Mouse (Mus musculus) thymus, postnatal 4 days (tissue): ENCODE results near the gene Bax.

Experiments used
- DNase-seq: peaks from one replicate; pipeline ENCODE4 v3.0.0; 2021

Gene Bax

DNA sequence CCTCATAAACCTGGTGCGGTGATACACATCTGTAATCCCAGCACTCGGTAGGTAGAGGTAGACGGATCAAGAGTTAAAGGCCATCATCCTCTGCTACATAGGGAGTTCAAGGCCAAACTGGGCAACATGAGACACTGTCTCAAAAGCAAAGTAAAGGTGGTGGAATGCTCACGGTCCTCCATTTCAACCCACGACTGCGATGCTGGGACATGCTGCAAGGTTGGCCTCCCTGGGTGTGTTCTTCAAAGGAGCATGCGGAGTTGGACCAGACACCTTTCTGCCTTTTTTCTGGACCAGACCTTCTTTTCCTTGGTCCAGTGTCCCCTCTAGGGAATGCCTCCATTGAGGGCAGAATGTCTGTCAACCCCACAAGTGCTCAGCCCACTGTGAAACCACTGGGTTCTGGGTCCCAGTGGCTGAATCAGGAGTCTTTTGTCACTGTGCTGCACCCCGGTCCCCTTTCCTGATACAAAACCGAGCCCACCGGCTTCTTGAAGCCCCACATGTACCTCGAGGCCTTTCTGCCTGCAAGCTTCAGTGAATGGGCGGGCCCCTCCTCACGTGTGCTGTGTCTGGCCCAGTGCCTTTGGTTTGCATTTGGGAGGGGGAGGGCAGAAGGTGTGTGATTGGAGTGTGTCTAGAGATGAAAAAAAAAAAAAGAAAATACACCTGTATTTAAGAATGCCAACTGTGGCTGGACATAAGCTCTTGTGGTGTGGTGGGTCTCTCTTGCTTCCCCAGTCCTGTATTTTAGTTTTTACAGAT, 10.6 kb downstream of the Bax start:
- no peak for DNase-seq

DNA sequence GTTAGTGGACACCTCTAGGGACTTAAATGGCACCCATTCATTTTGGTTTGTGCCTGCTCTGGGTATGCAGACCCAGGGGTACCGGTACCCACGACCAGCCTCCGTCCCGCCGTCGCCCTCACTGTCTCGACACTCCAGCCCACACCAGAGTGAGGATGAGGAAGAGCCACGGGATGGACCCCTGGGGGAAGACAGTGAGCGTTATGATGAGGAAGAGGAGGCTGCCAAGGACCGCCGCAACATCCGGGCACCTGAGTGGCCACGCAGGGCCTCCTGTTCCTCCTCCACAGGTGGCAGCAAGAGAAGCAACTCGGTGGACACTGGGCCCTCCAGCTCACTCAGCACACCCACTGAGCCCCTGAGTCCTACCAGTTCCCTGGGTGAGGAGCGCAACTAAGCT, 11.7 kb downstream of the Bax start:
- DNase-seq, result no peak

DNA sequence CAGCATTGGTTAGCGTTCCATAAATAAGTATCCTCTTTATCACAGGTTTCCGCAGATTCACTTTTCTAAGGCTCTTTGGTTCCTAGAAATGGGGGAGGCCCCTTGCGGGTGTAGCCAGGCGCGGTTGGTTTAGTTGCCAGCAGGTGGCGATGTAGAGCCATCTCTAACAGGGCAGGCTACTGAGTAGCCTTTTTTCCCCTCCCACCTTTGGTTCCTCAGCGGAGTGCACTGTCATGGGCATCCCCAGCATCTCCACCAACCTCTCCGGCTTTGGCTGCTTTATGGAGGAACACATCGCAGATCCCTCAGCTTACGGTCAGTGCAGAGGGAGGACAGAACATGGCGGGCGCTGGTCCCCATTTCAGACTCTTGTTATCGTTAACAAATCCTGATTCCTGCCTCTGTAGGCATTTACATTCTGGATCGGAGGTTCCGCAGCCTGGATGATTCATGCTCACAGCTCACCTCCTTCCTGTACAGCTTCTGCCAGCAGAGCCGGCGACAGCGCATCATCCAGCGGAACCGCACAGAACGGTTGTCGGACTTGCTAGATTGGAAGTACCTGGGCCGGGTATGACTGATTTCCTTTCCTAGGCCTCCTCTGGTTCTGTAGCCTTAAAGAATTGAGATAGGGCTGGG, 15.2 kb downstream of the Bax start:
- DNase-seq, result peak; percentile 93

DNA sequence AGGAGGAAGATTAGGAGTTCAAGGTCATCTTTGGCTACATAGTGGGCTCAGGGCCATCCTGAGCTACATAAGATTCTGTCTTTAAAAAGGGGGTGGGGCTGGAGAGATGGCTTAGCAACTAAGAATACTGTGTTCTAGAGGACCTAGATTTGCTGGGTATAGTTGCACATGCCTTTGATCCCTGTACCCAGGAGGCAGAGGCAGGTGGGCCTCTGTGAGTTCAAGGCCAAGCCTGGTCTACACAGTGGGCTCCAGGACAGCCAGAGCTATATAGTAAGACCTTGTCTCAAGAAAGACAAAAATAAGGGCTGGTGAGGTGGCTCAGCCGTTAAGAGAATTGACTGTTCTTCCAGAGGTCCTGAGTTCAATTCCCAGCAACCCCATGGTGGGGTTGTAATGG, 16.7 kb downstream of the Bax start:
- no peak for DNase-seq

DNA sequence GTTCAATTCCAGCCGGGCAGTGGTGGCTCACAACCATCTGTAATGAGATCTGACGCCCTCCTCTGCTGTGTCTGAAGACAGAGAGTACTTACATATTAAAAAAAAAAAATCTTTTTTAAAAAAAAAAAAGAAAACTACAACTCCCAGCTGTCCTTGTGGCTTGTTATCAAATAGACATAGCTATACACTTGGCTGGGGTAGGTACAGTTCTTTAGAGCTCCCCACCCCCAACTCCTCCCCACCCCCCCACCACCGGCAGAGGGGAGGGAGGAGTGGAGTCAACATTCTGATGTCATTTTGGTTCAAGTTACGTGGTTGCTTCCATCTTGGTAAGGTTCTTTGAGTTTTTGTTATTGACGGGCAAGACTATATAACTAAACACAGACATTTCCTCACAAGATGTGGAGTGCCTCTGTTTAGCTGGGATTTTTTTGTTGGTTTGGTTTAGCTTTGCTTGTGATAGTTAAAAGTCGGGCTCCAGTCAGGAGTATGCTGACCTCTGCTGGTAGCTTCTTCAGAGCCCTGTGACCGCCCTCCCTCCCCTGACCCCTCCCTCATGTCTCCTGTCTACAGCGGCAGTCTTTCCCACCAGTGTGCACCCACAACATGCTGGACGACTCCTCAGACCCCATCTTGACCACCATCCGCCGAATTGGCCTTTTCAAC, 19.2 kb downstream of the Bax start:
- DNase-seq, result peak; percentile 40

DNA sequence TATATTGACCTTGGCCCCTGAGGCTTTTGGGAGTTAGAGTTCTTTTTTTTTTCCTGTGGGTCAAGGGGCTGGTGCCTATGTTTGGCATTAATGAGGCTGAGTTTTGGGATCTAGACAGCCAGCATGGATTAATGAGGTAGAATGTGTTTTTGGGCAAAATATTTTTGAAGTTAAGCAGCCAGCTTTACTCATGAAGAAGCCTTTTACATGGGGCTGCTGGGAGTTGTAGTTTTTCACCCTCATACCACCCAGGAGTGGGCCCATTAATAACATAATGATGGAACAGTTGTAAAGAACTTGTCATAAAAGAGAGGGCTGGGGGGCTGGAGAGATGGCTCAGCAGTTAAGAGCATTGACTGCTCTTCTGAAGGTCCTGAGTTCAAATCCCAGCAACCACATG, 20.1 kb downstream of the Bax start:
- DNase-seq, result no peak

DNA sequence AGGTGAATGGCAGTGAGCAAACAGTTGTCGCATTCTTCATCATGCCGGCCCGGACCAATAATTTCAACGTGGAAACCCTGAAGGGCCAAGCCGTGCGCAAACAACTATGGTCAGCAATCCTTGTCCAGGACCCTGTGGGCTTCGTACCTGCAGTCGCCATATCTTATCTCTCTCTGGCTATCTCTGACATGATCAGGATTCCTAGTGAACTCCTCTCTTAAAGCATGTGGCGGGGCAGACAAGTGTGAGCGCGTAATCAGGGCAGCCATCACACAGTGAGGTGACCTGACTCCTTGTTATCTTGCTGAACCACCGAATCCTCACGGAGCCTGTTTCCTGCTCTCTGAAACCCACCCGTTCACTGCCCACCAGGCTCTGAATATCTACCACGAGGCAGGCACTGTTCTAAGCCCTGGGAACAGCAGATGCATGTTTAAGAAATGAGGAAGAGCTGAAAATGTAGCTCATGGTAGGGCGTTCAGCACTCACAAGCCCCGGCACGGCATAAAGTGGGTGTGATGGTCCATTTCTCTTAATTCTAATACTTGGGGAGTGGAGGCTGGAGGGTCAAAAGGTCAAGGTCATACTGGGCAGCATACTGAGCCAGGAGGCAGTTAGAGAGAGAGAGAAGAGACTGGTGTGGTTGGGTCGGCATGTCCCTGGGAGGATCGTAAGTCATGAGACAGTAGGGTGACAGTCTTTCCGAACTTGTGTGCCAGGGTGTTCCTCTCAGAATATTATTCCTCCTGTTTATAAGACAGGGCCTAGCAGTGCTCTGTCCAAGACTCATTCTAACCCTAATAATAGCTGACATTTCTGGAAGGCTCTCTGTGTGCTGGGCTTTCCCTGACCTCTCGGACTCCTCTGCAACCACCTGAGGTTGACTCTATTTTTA, 22.9 kb downstream of the Bax start:
- no peak for DNase-seq

DNA sequence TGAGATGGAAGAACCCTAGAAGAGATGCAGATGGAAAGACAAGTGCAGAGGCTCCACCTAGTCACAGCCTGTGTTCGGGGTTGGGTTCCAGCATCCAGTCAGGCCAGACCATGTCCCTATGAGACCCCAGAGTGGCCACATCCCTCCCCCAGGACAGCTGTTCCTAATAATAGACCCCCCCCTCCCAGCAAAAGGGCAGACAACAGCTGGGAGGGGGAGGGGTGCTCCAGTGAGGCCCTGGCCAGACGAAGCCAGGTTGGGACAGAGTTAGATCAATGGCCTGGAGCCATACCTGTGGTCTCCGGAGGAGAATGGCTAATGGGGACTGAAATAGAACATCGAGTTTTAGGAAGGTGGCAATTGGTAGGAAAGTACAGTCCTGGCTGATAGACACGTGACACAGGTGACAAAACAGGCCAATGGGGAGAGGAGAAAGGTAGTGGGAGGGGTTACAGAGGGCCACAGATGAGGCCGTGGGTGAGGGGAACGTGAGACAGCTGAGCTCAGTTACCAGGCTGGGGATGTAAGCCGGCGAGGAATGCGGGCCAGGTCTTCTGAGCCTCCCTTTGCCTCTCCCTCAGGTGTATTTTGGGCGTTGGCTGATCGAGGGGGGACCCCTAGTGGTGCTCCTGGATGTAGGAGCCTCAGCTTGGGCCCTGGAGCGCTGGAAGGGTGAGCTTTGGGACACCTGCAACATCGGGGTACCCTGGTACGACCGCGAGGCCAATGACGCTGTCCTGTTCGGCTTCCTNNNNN, 29.0 kb downstream of the Bax start, which contains the start of gene Ruvbl2:
Gene Ruvbl2, minus strand, starts transcription at position 576 of the 756 bp plus-strand sequence.
- DNase-seq, result peak; percentile 55

DNA sequence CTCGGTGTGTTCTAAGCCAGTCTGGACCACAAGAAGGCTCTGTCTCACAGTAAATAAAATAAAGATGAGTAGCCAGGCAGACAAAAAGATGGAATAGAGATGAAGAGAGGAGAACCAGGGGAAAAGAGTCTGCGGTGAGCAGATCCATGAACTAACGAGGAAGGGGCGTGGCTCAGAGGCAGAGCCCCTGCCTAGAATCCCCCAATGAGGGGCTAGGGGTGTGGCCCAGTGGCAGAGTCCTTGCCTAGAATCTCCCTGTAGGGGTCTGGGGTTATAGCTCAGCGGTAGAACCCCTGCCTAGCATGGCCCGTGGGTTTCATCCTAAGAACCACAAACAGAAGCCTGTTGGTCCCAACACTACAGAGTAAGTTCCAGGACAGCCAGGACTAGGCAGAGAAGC, 29.7 kb downstream of the Bax start:
- no peak for DNase-seq

DNA sequence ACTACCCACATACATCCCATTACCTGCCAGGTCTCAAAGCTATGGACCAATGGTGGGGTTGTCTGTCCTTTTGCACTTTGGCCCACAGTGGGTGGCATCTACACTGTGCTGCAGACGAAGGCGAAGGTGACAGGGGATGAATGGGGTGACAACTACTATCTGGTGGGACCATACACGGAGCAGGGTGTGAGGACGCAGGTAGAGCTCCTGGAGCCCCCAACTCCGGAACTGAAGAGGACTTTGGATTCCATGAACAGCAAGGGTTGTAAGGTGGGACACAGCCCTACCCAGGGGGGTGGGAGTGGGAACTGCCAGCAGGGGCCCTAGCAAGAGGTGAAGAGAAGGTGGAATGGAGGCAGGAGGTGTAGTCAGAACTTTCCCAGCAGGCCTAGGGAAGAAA, 30.3 kb downstream of the Bax start:
- DNase-seq, result no peak

DNA sequence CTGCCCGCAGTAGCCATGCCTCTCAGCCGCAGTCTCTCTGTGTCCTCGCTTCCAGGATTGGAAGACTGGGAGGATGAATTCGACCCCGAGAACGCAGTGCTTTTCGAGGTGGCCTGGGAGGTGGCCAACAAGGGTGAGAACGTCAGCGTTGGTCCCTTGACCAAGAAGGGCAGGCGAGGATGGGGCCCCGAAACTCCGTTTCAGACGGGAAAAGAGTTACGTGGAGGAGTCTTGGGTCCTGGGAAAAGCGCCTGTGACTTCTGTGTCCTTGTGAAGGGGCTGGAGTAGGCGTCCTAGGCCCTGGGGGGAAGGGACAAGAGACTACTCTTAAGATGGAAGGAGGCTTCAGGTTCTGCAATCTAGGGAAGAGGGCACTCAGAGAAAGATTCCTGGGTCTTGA, 31.7 kb downstream of the Bax start:
- no peak for DNase-seq

DNA sequence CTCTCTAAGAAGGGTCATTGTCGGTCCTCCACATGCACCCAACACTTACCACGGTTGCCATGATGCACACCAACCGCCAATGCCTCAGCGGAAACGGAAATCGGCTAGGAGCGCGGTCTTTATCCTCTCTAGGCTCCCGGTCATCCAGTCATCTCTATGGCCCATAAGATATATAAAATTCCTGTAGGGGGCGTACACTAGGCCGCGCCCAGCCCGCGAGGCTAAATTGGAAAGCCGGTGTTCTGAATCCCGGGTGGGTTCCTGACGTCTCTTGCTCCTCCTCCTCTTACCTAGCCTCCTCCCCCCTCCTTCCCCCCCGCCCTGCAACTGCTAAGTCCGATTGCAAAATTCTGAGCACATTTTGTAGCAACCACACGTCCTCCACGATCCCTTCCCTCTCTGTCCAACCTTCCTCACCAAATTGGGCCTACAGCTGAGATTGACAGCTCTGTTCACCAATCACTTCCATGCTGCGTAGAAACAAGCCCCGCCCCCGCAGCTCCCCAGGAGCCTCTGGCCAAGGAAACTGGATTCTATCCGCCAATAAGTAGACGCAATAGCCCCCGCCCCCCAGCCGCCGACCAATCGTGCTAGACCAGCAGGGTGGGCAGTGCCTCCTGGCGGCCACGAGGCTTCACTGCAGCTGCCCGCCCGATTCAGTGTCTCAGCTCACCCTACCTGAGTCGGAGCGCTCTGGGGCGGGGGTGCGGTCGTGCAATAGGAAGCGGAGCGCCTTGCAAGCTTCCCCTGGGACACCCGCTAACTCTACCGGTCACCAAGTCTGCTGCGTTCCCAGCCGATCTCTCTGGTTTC, 32.3 kb downstream of the Bax start, which contains the start of gene Gys1:
Gene Gys1, plus strand, starts transcription at position 642 of the 813 bp plus-strand sequence.
- DNase-seq, result peak; percentile 100

DNA sequence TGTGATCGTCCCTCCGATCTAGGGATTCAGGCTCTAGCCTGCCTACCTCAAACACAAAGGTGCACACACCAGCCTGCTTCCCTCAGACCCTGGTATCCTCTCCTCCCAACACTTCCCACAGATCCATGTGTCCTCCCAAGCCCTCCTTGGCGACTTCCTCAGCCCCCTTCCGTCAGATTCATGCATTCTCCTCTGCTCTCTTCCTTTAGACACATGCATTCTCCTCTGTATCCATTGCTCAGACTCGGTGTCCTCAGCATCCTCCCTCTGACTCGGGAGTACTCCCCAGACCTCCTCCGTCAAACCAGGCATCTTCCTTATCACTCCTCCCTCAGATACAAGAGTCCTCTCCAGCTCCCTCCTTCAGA, 32.9 kb downstream of the Bax start:
- no peak for DNase-seq

DNA sequence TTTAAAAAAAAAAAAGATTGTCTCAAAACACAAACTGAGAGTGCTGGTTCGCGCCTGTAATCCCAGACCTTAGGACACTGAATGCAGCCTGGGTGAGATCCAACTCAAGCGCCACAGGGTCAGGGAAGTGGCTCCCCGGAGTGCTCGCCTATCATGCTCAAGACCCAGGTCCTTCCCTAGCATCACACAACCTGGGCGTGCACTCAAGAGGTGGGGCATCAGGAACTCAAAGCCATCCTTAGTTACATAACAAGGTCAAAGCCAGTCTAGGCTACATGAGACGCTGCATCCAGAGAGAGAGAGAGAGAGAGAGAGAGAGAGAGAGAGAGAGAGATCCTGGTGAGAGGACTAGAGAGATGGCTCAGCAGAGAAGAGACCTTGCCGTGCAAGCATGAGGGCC, 40.1 kb downstream of the Bax start:
- no peak for DNase-seq

DNA sequence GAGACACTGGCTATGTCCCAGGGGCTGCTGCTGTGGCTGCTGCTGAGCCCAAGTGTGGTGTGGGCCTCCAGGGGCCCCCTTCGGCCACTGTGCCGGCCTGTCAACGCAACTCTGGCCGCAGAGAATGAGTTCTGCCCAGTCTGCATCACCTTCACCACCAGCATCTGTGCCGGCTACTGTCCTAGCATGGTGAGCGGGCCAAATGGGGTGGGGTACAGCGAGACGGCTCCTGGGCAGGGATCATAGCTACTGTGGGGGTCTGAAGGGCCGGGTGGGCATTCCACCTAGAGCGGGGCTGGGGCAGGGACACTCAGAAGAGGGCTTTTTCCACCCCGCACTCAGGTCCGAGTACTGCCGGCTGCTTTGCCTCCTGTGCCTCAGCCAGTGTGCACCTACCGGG, 45.5 kb downstream of the Bax start:
- no peak for DNase-seq

DNA sequence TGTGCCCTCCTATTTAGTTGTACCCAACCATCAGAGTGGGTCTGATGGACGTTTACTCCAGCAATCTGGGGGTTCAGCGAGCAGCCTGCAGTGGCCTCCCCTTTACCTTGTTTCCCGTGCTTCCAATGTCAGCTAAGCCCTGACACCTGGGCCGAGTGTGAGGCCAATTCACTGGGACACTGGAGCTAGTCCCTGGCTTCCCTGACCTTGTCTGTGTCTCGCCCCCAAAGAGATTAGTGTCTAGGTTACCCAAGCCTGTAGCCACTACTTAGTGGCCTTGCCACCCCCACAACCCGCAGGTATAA, 46.1 kb downstream of the Bax start, which contains the start of gene Lhb:
Gene Lhb, plus strand, starts transcription at position 206 of the 305 bp plus-strand sequence.
- no peak for DNase-seq

DNA sequence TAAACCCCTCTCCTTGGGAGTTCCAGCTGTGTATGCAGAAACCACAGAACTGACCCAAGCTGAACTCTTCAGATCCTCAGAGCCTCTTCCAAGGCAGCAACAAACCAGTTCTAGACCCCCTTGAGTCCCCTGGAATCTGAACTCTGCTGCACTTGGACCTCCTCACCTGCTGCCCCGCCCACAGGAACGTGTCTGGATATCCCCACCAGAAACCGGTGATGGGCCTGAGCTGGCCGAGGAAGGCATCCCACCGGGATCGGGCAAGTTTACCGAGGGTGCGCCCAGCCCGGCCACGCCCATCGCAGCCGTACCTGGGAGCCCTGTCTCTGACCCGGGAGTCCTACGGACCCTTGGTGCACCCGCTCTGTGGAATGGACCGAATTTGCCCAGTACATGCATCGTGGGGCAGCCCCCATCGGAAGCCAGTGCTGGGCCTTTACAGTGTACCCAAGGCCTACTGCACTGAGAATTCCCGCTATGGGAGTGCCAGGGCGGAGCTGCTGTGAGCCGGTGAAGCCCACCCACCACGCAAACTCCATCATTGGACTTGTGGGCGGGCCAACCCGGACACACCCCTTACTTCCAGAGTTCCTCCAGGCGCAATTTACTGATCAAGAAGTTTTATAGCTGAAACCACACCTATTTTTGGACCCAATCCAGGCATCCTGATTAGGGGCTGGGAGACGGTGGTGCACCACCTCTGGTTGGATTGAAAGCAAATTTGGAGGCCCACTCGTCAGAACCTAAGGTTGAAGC, 46.7 kb downstream of the Bax start:
- no peak for DNase-seq

DNA sequence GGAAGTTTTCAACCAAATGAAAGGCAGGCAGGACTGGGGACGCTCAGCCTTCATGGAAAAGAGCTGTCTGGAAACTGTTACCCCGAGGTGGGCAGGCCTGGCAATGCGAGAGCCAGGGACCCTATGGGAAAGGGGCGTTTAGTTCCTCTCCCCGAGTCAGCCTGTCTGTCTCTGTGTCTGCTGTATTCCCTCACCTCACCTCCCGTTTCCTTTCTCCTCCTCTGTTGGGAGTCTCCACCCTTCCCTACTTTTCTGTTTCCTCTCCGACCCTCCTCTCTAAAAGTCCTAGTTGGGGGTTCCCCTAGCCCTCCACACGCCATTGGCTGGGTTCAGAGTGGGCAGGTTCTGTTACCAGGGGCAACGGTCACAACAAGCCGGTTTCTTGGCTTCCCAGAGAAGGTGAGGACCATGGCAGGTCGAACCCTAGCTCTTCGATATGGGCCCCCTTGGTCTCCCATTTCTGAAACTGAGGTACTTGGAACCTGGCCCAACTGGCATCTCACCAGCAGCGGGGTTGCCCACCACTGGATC, 48.7 kb downstream of the Bax start:
- DNase-seq, result no peak

DNA sequence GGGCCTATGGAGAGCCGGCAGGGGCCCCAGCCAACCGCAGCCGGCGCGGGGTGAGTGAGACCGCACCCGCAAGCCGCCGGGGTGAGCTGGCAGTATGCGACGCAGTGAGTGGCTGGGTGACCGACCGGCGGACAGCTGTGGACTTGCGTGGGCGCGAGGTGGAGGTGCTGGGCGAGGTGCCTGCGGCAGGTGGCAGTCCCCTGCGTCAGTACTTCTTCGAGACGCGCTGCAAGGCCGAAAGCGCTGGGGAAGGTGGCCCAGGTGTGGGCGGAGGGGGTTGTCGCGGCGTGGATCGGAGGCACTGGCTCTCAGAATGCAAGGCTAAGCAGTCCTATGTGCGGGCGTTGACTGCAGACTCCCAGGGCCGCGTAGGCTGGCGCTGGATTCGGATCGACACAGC, 51.1 kb downstream of the Bax start:
- peak; percentile 42 for DNase-seq

DNA sequence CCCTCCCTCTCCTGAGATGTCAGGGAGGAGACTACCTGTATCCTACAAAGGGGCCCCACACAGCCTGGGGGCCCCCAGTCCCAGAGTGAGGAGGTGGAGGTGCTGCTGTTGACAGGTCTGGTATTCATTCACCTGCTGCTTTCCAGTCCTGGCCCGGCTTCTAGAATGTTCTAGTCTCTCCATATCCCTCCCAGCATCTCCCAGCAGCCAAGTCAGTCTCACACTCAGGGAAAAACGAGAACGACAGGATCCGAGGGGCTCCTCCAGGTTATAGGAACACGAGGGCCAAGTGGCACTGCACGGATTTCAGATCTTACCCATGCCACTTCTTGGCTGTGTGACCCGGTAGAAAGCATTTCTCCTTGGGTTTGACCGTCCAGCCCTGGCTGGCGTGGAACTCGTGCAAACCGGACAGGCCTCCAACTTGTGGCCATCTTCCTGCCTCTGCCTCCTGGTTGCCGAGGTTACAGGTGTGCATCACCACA, 51.9 kb downstream of the Bax start:
- DNase-seq, result no peak
